Mouse (Mus musculus) adrenal gland, postnatal 0 days (tissue): ENCODE measurements around the gene Katnal1. TPM values are rescaled to one million over a fixed set of nuclear protein-coding genes. Genes with fewer than 3 reads are reported as not detected.

Experiments
- polyA plus RNA-seq: library from polyadenylated mRNA; unstranded; fragments of >200 nt; fragmentation: Nextera tagmentation; extraction: Ambion mirVana; gene quantifications from 2 replicates; pipeline ENCODE4 v1.2.1, GENCODE M21; 2015

The Katnal1 gene
- 8.3 and 9.3 TPM in 2 replicates for polyA plus RNA-seq

GRCm38 (mm10) chr5:148929116-148929449 is at the start of gene Katnal1:
Katnal1 (minus strand) TSS chr5:148929320.

Other genes with a start within 250 kb of the Katnal1 start
- 1.2 and 1.4 TPM in 2 replicates for gene Gm42791, start 65.8 kb upstream of the Katnal1 start, polyA plus RNA-seq